Mouse (Mus musculus): ENCODE measurements around the gene C3. TPM values are rescaled to one million over a fixed set of nuclear protein-coding genes. Genes with fewer than 3 reads are reported as not detected.

Gene C3
- polyA plus RNA-seq, 1 experiment from 2014 or later, result 5.4 TPM

- no peak for DNase-seq (ENCODE audit: low spot score)
Measured at GRCm38 (mm10) chr17:57170616-57171260, 57.2 kb downstream of the C3 start.

DNA sequence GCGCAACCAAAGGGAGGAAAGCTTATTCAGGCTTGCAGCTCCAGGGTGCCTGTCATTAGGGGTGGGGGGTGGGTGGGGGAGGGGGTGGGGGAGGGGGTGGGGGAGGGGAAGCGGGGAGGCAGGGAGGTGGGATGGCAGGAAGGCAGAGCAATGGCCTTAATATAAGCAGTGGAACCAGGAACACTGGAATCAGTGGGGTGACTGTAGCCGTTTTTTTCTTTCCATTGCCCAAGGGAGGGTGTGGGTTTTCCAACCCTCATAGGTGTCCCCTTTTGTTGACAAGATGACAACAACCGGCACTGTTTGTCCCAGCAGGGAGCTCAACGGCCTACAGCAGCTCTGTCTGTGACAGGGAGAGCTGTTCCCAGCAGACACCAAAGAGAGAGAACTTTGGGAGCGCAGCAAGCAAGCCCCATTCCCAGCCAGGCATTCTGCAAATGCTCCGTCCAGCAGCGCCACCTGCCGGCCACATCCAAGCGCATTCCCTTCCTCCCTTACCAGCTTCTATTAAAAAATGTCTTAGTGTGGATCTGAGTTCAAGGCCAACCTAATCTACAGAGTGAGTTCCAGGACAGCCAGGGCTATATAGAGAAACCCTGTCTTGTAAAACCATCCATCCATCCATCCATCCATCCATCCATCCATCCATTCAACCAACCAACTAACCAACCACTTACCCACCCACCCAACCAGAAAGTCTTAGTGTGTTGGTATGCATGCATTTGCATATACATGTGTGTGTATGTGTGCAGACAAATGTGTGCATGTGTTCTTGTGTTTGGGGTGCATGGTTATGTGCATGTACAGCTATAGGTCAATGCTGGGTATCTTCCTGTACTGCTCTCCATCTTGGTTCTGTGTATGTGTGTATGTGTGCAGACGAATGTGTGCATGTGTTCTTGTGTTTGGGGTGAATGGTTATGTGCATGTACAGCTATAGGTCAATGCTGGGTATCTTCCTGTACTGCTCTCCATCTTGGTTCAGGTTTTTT is 60.8 kb downstream of the C3 start:
- peak; percentile 73 for DNase-seq (ENCODE audit: low spot score)

Small RNA genes lying within 50 kb of the gene (microRNA-seq; reads per million reads assigned to microRNA genes)
- not detected for gene Mir6978 (ENCODE audit: borderline number of aligned reads)

Other genes starting within 250 kb of the C3 start
- gene Acer1, start 246.0 kb downstream of the C3 start, polyA plus RNA-seq (2015; fragmentation: Nextera tagmentation; extraction: Ambion mirVana), result not detected in 2 replicates
- 111 and 113 TPM in 2 replicates for gene Clpp, start 237.8 kb downstream of the C3 start, polyA plus RNA-seq (2015; fragmentation: Nextera tagmentation; extraction: Ambion mirVana)
- gene Alkbh7, start 230.8 kb downstream of the C3 start, polyA plus RNA-seq (2015; fragmentation: Nextera tagmentation; extraction: Ambion mirVana), result 35.0 and 35.6 TPM in 2 replicates
- 0.55 TPM in 1 of 2 replicates, not detected in the other for gene Pspn, start 228.1 kb downstream of the C3 start, polyA plus RNA-seq (2015; fragmentation: Nextera tagmentation; extraction: Ambion mirVana)
- 76.1 and 81.7 TPM in 2 replicates for gene Gtf2f1, start 216.8 kb downstream of the C3 start, polyA plus RNA-seq (2015; fragmentation: Nextera tagmentation; extraction: Ambion mirVana)
- gene Gm17949, start 216.7 kb downstream of the C3 start, polyA plus RNA-seq (2015; fragmentation: Nextera tagmentation; extraction: Ambion mirVana), result 0.42 and 0.53 TPM in 2 replicates
- 37.5 and 42.3 TPM in 2 replicates for gene Khsrp, start 196.6 kb downstream of the C3 start, polyA plus RNA-seq (2015; fragmentation: Nextera tagmentation; extraction: Ambion mirVana)
- gene Slc25a41, start 186.5 kb downstream of the C3 start, polyA plus RNA-seq (2015; fragmentation: Nextera tagmentation; extraction: Ambion mirVana), result 0.10 TPM in 1 of 2 replicates, not detected in the other
- 1.6 and 2.7 TPM in 2 replicates for gene Crb3, start 169.0 kb downstream of the C3 start, polyA plus RNA-seq (2015; fragmentation: Nextera tagmentation; extraction: Ambion mirVana)
- gene Slc25a23, start 168.3 kb downstream of the C3 start, polyA plus RNA-seq (2015; fragmentation: Nextera tagmentation; extraction: Ambion mirVana), result 8.3 and 8.8 TPM in 2 replicates
- 49.8 and 65.1 TPM in 2 replicates for gene Dennd1c, start 149.6 kb downstream of the C3 start, polyA plus RNA-seq (2015; fragmentation: Nextera tagmentation; extraction: Ambion mirVana)
- 1.0 and 1.2 TPM in 2 replicates for gene Tubb4a, start 140.4 kb downstream of the C3 start, polyA plus RNA-seq (2015; fragmentation: Nextera tagmentation; extraction: Ambion mirVana)
- 2.7 and 3.0 TPM in 2 replicates for gene Tnfsf9, start 122.8 kb downstream of the C3 start, polyA plus RNA-seq (2015; fragmentation: Nextera tagmentation; extraction: Ambion mirVana)
- 1.7 and 1.9 TPM in 2 replicates for gene Cd70, start 78.4 kb downstream of the C3 start, polyA plus RNA-seq (2015; fragmentation: Nextera tagmentation; extraction: Ambion mirVana)
- gene Tnfsf14, start 34.0 kb downstream of the C3 start, polyA plus RNA-seq (2015; fragmentation: Nextera tagmentation; extraction: Ambion mirVana), result 3.4 and 4.7 TPM in 2 replicates
- 37.3 and 40.0 TPM in 2 replicates for gene Gpr108, start 20.3 kb upstream of the C3 start, polyA plus RNA-seq (2015; fragmentation: Nextera tagmentation; extraction: Ambion mirVana)
- 15.7 and 18.2 TPM in 2 replicates for gene Trip10, start 21.3 kb upstream of the C3 start, polyA plus RNA-seq (2015; fragmentation: Nextera tagmentation; extraction: Ambion mirVana)
- gene Vav1, start 51.0 kb upstream of the C3 start, polyA plus RNA-seq (2015; fragmentation: Nextera tagmentation; extraction: Ambion mirVana), result 131 and 133 TPM in 2 replicates
- 9.9 and 11.3 TPM in 2 replicates for gene Adgre1, start 130.6 kb upstream of the C3 start, polyA plus RNA-seq (2015; fragmentation: Nextera tagmentation; extraction: Ambion mirVana)